Mouse (Mus musculus) liver, postnatal 0 days (tissue): ENCODE measurements around the gene Cdkl2.

ENCODE experiments used
- CTCF ChIP-seq: sonication (generic); IDR thresholded peaks from 2 replicates; pipeline ENCODE4 v1.5.1; 2016; ENCODE audit warnings: antibody characterized with exemption, low read depth
- EP300 ChIP-seq: IDR thresholded peaks from 2 replicates; pipeline ENCODE4 v1.6.1; 2016; ENCODE audit warnings: antibody characterized with exemption, low read depth, mild to moderate bottlenecking

GRCm38 (mm10) chr5:92000770-92001169 is 42.9 kb downstream of the Cdkl2 start:
- no peak for TF ChIP-seq EP300
- no peak for TF ChIP-seq CTCF
